Mouse (Mus musculus) lung, adult 2 months (tissue): ENCODE data around the gene Ptgr2.

Experiments
- CTCF ChIP-seq: fragments of 200-500 bp; IDR thresholded peaks from 2 replicates; pipeline ENCODE4 v1.5.1; 2011; ENCODE audit warnings: mild to moderate bottlenecking, low read length, control low read depth; ENCODE audit not compliant: insufficient read depth
- POLR2A ChIP-seq: fragments of 200-500 bp; IDR thresholded peaks from 2 replicates; pipeline ENCODE4 v1.6.1; 2011; ENCODE audit warnings: low read depth, mild to moderate bottlenecking, control low read depth, low read length, borderline replicate concordance; ENCODE audit errors: extremely low read depth

GRCm38 (mm10) chr12:84362872-84363271 lies 77.8 kb downstream of the Ptgr2 start:
- no peak for TF ChIP-seq CTCF
- TF ChIP-seq POLR2A = no peak
